Mouse (Mus musculus) bone marrow macrophage, adult 2 months (primary cell): ENCODE measurements around the gene Iqschfp.

Experiments used
- CTCF ChIP-seq: IDR thresholded peaks from 2 replicates; pipeline ENCODE4 v1.5.1; 2012; ENCODE audit warnings: low read depth, mild to moderate bottlenecking, low read length, moderate library complexity
- POLR2A ChIP-seq: IDR thresholded peaks from 2 replicates; pipeline ENCODE4 v1.6.1; 2012; ENCODE audit warnings: mild to moderate bottlenecking, low read depth, low read length, borderline replicate concordance

GRCm38 (mm10) chr3:68483517-68483916, 591.5 kb downstream of the Iqschfp start:
- TF ChIP-seq CTCF (no peak), POLR2A (no peak)
